Mouse (Mus musculus) heart, adult 2 months (tissue): ENCODE measurements around the gene Tspan14. TPM values are rescaled to one million over a fixed set of nuclear protein-coding genes. Genes with fewer than 3 reads are reported as not detected.

Source experiments
- DNase-seq, 2 experiments: peaks; one replicate each; pipeline ENCODE4 v3.0.0; 2021
- H3K27ac ChIP-seq: fragments of 200-600 bp; 2 replicates; pipeline ENCODE4 v1.8.1; 2022
- H3K27me3 ChIP-seq: fragments of 200-500 bp; 2 replicates; pipeline ENCODE4 v1.6.1; 2012; ENCODE audit warnings: mild to moderate bottlenecking, low read length, inconsistent platforms, mixed read lengths; ENCODE audit not compliant: control insufficient read depth, insufficient read depth
- H3K36me3 ChIP-seq: fragments of 200-500 bp; 2 replicates; pipeline ENCODE4 v1.6.1; 2012; ENCODE audit warnings: low read length, inconsistent platforms; ENCODE audit not compliant: control insufficient read depth, insufficient read depth
- H3K4me1 ChIP-seq: fragments of 200-500 bp; 2 replicates; pipeline ENCODE4 v1.6.1; 2011; ENCODE audit warnings: low read length; ENCODE audit not compliant: control insufficient read depth, insufficient read depth
- H3K4me3 ChIP-seq: fragments of 200-600 bp; 2 replicates; pipeline ENCODE4 v1.8.1; 2022
- H3K79me2 ChIP-seq: fragments of 200-500 bp; replicated peaks from 2 replicates; pipeline ENCODE4 v1.6.1; 2012; ENCODE audit warnings: mild to moderate bottlenecking, inconsistent platforms, low read length, moderate library complexity, mixed read lengths; ENCODE audit not compliant: control insufficient read depth, insufficient read depth
- H3K9ac ChIP-seq: fragments of 200-500 bp; 2 replicates; pipeline ENCODE4 v1.6.1; 2012; ENCODE audit warnings: low read depth, mild to moderate bottlenecking, control low read depth, inconsistent platforms, low read length, mixed read lengths
- CTCF ChIP-seq: fragments of 200-600 bp; IDR thresholded peaks from 2 replicates; pipeline ENCODE4 v1.8.1; 2022; ENCODE audit warnings: antibody characterized with exemption, mild to moderate bottlenecking, moderate library complexity
- EP300 ChIP-seq: fragments of 200-500 bp; IDR thresholded peaks from 2 replicates; pipeline ENCODE4 v1.6.1; 2011; ENCODE audit warnings: low read depth, low read length, control low read depth; ENCODE audit not compliant: insufficient read depth
- POLR2A ChIP-seq: fragments of 200-500 bp; IDR thresholded peaks from 2 replicates; pipeline ENCODE4 v1.6.1; 2011; ENCODE audit warnings: mild to moderate bottlenecking, low read depth, low read length, control low read depth; ENCODE audit not compliant: insufficient read depth
- WGBS: fragments of 180-500 bp; shearing (Covaris S2); methylation state at CpG from one replicate; pipeline ENCODE4 v1.1.7; 2018; 5-methylcytosine and 5-hydroxymethylcytosine counted together
- intact Hi-C: fragments of 180-260 bp; cut with DNase I; formaldehyde crosslinking; loops from one replicate; pipeline ENCODE4 v1.15.1; 2025
- polyA plus RNA-seq: library from polyadenylated mRNA; depleted of rRNA; stranded (reverse); fragments of >200 nt; gene quantifications from 2 replicates; pipeline ENCODE4 v1.2.3, GENCODE M21; 2012
- total RNA-seq, 2 experiments: library from RNA; stranded (reverse); gene quantifications; 2 replicates each; pipeline ENCODE4 v1.2.3; 2021

Gene Tspan14
- total and polyA plus RNA-seq, 3 experiments, result 11.8 to 25.7 (median 18.6) TPM

DNA sequence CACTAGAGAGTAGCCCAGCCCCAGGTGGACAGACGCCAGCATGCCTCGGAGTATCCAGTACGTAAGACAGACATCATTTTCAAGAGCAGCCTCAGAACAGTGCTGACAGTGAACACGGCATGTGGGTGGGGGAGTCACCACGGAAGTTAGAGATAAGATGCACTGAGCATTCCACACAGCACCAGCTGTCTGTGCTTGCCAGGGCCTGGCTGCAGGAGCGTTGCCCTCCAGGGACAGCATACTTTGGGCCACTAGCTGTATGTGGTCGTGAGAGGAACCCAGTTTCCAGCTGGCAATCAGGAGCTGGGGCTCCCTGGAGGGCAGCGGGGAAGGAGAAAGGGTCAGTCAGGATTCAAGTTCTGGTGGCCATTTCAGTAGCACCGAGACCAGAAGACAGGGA, 59.8 kb downstream of the Tspan14 start:
- no peaks in the 10 kb centered on the region for H3K36me3 ChIP-seq
- no peaks in the 10 kb centered on the region for H3K27me3 ChIP-seq
- H3K4me1 ChIP-seq, result peaks cover 2% of the 10 kb centered on the region
- H3K9ac ChIP-seq, result no peak overlapping the region
- DNase-seq, result no peak
- WGBS, result 34% methylated on average over 9 of the region's 9 CpGs
- intact Hi-C loops, result no loop called here
- no peak overlapping the region for H3K4me3 ChIP-seq
- H3K79me2 ChIP-seq, result no peaks in the 10 kb centered on the region
- no peak for TF ChIP-seq POLR2A
- TF ChIP-seq CTCF, result no peak
- no peak for TF ChIP-seq EP300
- H3K27ac ChIP-seq, result no peak overlapping the region

DNA sequence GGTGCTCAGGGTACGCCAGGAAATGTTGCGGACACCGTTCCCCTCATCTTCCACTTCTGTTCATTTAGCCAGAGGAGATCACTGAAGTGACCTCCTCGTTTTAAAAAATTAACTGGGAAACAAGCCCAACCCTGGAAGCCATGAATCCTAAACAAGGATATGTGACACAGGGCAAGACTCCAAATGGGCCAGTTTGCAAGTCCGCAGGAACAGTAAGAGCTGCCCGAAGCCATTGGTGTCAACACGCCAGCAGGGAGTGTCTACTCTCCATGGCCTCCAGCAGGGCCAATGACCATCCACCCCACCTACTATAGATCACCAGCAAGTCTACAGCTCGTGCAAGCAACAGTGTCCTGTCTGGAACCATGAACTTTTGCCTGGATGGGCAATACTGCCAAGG, 60.8 kb downstream of the Tspan14 start:
- WGBS, result 88% methylated on average over 8 of the region's 8 CpGs
- Histone ChIP-seq H3K27me3 (no peaks in the 10 kb centered on the region), H3K27ac (no peak overlapping the region), H3K9ac (no peak overlapping the region), H3K36me3 (no peaks in the 10 kb centered on the region), H3K4me3 (no peak overlapping the region), H3K4me1 (peaks cover 5% of the 10 kb centered on the region), H3K79me2 (no peaks in the 10 kb centered on the region)
- intact Hi-C loops, result no loop called here
- TF ChIP-seq EP300 (no peak), CTCF (no peak), POLR2A (no peak)
- DNase-seq, result no peak

DNA sequence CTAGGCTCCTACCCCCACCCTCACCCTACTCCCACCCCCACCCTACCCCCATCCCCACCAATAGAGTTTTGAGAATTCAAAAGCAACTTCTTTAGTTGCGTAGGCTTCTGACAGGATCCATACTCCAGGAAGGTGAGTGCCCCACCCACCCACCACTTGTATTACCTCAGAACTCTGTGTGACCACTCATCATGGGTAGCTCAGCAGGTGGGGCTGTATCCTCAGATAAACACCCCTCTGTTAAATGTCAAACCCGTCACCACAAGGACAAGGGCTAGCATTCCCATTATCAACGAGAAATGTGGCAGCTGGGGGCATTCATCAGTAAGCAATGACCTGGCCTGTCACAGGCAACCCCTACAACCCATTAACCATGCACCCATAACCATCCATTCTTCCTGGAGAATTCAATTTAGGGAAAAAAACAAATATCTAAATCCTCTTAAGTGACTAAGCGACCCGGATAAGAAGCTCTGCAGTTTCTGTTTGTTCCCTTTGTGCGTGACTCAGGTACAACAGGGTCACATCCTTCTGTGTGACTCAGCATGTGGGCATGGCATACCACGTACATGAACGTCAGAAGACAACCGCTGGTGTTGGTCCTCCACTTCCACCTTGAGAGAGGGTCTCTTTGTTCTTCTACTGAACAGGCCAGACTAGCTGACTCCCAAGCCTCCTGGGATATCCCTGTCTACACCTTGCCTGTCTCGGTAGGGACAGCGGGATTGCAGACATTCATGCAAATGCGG, 64.1 kb downstream of the Tspan14 start:
- H3K4me3 ChIP-seq, result no peak overlapping the region
- no peaks in the 10 kb centered on the region for H3K36me3 ChIP-seq
- no peak overlapping the region for H3K27ac ChIP-seq
- no peak for TF ChIP-seq EP300
- no peak for TF ChIP-seq CTCF
- TF ChIP-seq POLR2A, result no peak
- H3K27me3 ChIP-seq, result no peaks in the 10 kb centered on the region
- DNase-seq, result no peak
- H3K4me1 ChIP-seq, result peaks cover 5% of the 10 kb centered on the region
- no peak overlapping the region for H3K9ac ChIP-seq
- H3K79me2 ChIP-seq, result no peaks in the 10 kb centered on the region
- intact Hi-C loops, result no loop called here
- 74% methylated on average over 12 of the region's 12 CpGs for WGBS

DNA sequence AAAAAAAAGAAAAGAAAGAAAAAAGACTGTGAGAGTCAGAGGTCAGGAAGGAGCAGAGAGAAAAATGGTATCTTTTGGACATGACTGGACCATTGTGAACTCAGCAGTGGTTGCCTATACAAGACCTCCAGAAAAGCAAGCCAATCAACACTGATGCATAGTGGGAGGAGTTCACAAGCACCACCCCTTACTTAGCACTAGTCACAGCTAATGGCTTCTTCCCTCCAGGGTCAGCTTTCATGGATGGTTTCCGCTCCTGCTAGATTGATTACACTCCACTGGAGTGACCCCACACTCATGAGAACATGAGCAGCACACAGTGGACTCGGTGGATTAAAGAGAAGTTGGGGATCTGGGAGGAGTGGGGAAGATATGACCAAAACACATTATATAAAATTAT, 66.3 kb downstream of the Tspan14 start:
- Histone ChIP-seq H3K36me3 (no peaks in the 10 kb centered on the region), H3K4me3 (no peak overlapping the region), H3K27ac (no peak overlapping the region), H3K9ac (no peak overlapping the region), H3K27me3 (peaks cover 2% of the 10 kb centered on the region; the same call in 1 of the 2 replicates), H3K4me1 (peaks cover 3% of the 10 kb centered on the region; the same call in 1 of the 2 replicates), H3K79me2 (no peaks in the 10 kb centered on the region)
- 88% methylated on average over 2 of the region's 2 CpGs for WGBS
- DNase-seq, result no peak
- intact Hi-C loops, result no loop called here
- no peak for TF ChIP-seq POLR2A
- TF ChIP-seq EP300, result no peak
- TF ChIP-seq CTCF, result no peak

DNA sequence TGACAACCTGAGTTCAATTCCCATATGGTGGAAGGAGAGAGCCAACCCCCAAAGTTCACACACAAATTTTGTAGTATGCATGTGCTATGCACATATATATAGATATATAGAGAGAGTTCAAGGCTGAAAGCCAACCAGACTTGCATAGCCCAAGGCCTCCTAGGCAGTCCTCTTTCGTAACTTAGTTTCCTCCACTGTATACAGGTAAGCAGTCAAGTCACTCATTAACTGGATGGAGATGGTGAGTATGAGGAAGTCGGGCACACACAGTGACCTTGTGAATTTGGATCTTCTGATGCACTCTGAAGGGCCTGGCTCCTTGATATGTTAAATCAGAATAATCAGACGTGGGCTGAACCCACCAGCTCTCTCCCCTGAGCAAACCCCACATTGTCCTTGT, 68.7 kb downstream of the Tspan14 start:
- Histone ChIP-seq H3K36me3 (no peaks in the 10 kb centered on the region), H3K4me3 (no peak overlapping the region), H3K79me2 (no peaks in the 10 kb centered on the region), H3K27ac (no peak overlapping the region), H3K4me1 (peaks cover 3% of the 10 kb centered on the region; the same call in 1 of the 2 replicates), H3K9ac (no peak overlapping the region), H3K27me3 (peaks cover 2% of the 10 kb centered on the region; the same call in 1 of the 2 replicates)
- TF ChIP-seq POLR2A (no peak), EP300 (no peak), CTCF (no peak)
- no peak for DNase-seq
- intact Hi-C loops, result loop anchor here (10.0 kb wide), 1 partner anchor 1363 kb away; no protein-coding TSS in a partner anchor
- WGBS, result 86% methylated on average over 3 of the region's 3 CpGs

DNA sequence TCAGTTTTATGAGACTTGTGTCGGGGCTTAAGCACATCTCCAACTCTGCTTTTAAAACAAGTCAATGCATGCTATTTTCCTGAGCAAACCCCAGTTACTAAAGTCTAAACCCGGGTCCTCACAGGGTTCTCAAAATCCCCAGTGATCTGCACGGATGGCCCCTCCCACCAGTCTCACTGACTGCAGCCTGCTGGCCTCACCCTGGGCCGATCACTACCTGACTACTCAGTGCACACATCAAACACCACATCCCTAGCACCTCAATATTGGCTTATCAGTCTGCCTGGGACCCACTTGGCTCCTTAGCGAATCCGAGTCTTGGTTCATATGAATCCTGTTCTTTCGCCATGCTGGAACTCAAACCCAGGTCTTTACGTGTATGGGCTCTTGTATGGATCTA, 70.9 kb downstream of the Tspan14 start:
- Histone ChIP-seq H3K27ac (no peak overlapping the region), H3K27me3 (peaks cover 2% of the 10 kb centered on the region; the same call in 1 of the 2 replicates), H3K36me3 (no peaks in the 10 kb centered on the region), H3K4me1 (no peaks in the 10 kb centered on the region), H3K4me3 (no peak overlapping the region), H3K79me2 (no peaks in the 10 kb centered on the region), H3K9ac (no peak overlapping the region)
- no peak for DNase-seq
- intact Hi-C loops, result loop anchor here (10.0 kb wide), 1 partner anchor 1361 kb away; no protein-coding TSS in a partner anchor
- 72% methylated on average over 8 of the region's 8 CpGs for WGBS
- no peak for TF ChIP-seq POLR2A
- no peak for TF ChIP-seq CTCF
- no peak for TF ChIP-seq EP300
